Mouse (Mus musculus): ENCODE measurements at regions not wholly inside any gene's neighbourhood (a gene's known extent, or its start where the extent isn't known, plus 50 kb on each side); places are given as distances from the start of the nearest gene placed in this dataset.
A peak's percentile ranks its signal among the peaks of the same experiment; 100 is the strongest.

DNA sequence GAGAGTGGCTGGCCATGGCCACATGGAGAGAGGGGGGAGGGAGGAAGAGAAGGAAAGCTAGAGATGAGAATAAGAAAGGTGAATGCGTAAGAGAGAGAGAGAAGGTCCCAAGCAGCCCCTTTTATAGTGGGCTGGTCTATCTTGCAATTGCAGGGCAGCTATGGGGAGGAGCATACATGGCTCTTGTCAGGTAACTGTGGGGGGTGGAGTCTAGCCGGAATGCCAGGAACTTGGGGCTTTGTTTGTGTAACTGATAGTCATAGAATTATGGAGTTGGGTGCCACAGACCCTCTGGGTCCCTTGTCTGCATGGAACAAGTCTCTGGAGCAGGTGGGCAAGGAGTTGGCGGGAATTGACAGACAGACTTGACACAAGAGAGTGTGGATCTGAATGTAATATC, 2151.8 kb downstream of the 4930444P10Rik start:
- no peak for DNase-seq (ENCODE audit: low spot score in 2 of 2)

DNA sequence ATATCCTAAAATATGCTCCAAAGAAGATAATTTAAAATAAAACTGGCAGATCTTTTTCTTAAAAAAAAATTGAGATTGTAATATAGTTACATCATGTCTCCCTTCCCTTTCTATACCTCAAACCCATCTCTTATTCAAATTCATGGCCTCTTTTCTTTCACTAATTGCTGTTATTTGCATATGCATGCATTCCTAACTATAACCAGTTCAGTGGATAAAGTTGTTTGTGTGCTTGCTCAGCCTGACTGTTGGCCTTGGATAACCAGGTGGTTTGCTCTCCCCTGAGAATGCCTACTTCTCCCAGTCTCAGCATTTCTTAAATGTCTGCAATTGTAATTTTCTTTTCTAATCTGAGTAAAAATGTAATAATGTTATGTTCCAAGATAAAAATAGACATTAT, 2154.8 kb downstream of the 4930444P10Rik start:
- no peak for DNase-seq (ENCODE audit: low spot score in 2 of 2)

DNA sequence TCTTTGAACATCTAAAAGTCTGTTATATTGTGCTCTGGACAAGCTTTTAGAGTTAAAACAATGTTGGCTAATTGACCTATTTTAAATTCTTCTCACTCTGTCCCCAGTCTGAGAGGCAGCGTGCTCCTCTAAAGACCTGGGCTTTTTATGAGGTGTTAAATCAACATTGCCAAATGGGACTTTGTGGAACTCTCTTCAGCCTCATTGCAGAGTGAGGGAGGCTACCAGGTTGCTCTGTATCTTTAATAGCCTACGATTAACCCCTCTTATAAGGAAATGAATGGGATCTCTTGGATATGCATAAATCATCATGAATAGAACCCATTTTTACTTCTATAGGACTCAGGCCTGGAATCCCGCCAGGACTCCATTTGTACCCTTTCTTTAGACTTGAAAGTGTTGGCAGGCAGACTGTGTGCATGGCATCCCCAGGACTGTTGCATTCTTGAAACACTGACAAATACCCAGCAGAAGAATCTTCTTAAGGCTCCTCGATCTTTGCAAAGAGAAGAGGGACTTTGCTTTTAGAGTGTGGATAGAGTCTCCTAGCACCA, 2157.1 kb downstream of the 4930444P10Rik start:
- DNase-seq (ENCODE audit: low spot score in 2 of 2) = no peak

GRCm38 (mm10) chr1:13928679-13929078, 2164.4 kb downstream of the 4930444P10Rik start:
- DNase-seq (ENCODE audit: low spot score in 2 of 2) = no peak

DNA sequence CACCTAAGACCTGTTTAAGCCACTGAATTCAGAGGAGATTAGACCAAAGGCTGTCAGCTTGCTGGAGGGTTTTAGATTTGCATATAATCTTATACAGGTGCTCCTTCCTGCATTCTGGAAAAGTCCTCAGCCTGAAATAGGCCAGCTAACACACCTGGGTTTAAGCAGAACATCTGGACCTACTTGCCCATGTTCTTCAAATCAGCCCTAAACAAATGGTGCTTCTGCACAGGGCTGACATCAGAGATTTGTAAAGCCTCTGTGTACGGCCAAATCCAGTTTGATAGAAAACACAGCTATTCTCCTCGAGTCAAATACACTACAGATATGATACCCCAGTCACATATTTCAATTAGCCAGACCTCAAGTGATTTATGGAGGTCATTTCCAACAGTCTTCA, 2165.2 kb downstream of the 4930444P10Rik start:
- DNase-seq (ENCODE audit: low spot score in 2 of 2) = no peak

- no peak for DNase-seq (ENCODE audit: low spot score in 2 of 2)
Observed at GRCm38 (mm10) chr1:13925994-13926393, 2167.1 kb downstream of the 4930444P10Rik start.

GRCm38 (mm10) chr1:13915216-13915615, 2177.9 kb downstream of the 4930444P10Rik start:
- DNase-seq (ENCODE audit: low spot score in 2 of 2) = no peak

DNA sequence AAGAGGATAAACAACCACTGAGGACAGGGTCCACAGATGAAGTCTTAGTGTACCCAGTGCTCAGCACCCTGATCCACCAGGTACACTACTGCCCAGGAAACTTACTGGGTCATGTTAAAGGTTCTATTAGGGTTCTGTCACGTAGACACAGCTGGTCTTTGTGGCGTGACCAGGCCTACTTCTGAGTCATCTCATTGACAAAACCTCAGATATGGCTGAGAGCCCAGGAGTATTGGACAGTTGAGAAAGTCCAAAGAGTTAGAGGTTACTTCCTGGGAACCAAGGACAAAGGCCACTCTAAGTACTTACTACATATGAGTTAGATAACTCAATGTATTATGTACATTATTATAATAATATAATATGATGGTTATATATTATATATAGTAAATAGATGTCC, 2214.0 kb downstream of the 4930444P10Rik start:
- DNase-seq (ENCODE audit: low spot score in 2 of 2) = no peak

GRCm38 (mm10) chr1:13873925-13874324, 2219.2 kb downstream of the 4930444P10Rik start:
- DNase-seq (ENCODE audit: low spot score in 2 of 2) = no peak

- DNase-seq (ENCODE audit: low spot score in 2 of 2) = no peak
Observed at GRCm38 (mm10) chr1:13872536-13872935, 2220.6 kb downstream of the 4930444P10Rik start.

GRCm38 (mm10) chr1:13870631-13871286, 2222.4 kb downstream of the 4930444P10Rik start:
- DNase-seq (ENCODE audit: low spot score in 2 of 2) = peak; percentile 3 to 37

- DNase-seq (ENCODE audit: low spot score in 2 of 2) = no peak
Observed at GRCm38 (mm10) chr1:13865713-13866112, 2227.4 kb downstream of the 4930444P10Rik start.

DNA sequence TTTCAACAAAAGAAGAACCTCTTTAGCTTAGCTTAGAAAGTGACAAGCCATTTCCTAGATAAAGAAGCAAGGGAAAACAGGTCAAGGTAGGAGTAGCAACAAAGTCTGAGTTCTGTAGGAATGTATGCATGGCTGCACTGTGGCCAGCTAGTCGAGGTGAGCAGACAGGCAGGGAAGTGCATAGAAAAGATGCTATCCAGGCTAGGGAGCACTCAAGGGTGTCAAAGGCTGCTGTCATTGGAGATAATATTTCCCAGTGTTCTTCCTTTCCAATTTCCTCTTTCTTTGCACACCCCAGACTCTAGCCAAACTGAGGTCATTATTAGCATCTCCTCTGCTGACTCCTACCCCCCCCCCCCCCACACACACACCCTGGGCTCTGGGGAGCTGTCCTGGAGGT, 2229.4 kb downstream of the 4930444P10Rik start:
- DNase-seq (ENCODE audit: low spot score in 2 of 2) = no peak

DNA sequence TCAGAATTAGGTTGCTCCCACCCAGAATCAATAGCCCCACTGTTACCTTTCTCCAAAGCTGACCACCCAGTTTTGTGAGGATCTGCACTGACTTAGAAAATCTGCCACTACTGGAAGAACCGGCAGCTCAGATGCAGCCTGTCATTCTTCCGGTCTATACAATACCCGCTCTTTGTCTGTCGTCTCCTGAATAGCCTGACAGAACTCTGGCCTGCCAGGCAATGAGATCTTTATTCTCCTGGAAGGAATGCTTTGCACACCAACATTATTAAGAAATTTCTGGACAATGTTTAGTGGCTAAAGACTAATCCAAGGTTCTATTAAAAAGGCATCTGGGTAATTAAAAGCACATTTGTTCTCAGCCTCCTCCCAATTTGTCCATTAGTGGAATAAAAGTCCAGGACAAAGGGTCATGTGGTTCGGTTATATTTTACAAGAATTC, 2232.0 kb downstream of the 4930444P10Rik start:
- no peak for DNase-seq (ENCODE audit: low spot score in 2 of 2)

- no peak for DNase-seq (ENCODE audit: low spot score in 2 of 2)
Observed at GRCm38 (mm10) chr1:13860469-13860868, 2232.7 kb downstream of the 4930444P10Rik start.

- DNase-seq (ENCODE audit: low spot score in 2 of 2) = no peak
Observed at GRCm38 (mm10) chr1:13859723-13860122, 2233.4 kb downstream of the 4930444P10Rik start.

- no peak for DNase-seq (ENCODE audit: low spot score in 2 of 2)
Observed at GRCm38 (mm10) chr1:13858371-13859018, 2234.6 kb downstream of the 4930444P10Rik start.

DNA sequence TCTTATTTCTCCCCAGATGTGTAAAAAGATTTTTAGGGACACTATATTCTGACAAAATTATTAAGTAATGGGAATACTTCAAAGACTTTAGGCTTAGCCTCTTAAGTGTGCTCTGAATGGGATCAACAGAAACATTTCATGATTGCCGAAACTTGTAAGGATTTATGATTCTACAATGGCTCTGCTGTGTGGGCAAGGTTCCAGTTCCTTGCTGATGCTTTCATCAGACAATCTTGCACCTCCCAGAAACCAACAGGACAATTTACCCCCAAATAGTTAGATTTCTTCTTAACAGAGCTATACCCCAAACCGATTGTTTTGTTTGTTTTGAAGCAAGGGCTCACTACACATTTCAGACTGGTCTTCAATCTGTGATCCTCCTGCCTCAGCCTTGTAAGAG, 2236.1 kb downstream of the 4930444P10Rik start:
- no peak for DNase-seq (ENCODE audit: low spot score in 2 of 2)

DNA sequence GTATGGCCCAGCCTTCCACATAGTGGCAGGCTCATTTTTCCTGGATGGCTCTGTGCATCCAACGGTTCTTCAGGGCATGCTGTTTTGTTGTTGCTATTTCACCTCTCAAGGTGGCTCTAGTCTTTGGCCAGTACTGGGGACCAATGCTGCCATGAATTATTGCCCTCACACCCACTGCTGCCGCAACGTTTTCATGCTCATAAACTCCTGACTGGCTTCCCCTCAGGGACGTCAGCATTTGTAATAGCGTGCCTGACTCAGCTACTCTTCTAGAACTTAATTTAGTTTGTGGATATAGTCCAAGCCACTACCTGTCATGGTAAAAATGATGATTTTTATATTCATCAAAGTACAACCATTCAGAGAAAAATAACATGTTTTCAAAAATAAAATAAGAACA, 2242.0 kb downstream of the 4930444P10Rik start:
- no peak for DNase-seq (ENCODE audit: low spot score in 2 of 2)

GRCm38 (mm10) chr1:13849071-13849470, 2244.1 kb downstream of the 4930444P10Rik start:
- no peak for DNase-seq (ENCODE audit: low spot score in 2 of 2)

DNA sequence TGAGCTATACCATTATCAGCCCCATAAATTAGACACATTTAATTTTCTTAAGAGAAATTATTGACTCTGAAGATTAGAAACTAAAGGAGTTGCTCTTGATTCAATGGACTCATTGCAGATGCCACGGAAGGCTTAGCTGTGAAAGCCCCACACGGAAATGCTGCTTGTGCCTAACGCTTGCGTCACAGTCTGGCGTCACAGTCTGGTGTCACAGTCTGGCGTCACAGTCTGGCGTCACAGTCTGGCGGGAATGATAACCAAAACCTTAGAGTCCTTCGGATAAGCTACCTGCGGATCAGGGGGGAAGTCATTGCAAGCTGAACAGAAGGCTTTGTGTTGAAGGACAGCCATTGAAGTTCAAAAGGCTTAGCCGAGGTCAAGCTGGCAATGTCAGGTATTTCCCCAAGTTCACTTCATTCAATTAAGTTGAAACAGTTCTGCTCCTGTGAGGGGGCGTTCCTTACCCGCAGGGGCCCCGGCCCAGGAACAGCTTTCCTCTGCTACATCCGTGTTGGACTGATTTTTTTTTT, 2246.7 kb downstream of the 4930444P10Rik start:
- no peak for DNase-seq (ENCODE audit: low spot score in 2 of 2)

DNA sequence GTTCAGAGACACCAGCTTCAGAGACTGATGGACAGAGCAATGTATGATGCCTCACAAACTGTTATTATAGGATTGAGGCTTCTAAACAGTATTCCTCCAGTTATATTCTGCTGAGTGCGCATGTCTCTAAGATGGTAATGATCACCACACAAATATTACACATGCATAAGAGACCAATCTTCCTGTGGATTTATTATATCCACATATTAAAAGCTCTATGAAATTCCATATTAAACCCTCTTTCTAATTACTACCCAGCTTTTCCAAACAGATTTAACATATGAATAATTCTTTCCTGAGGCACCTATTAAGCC, 2252.9 kb downstream of the 4930444P10Rik start:
- DNase-seq (ENCODE audit: low spot score in 2 of 2) = no peak
